Mouse (Mus musculus): Measurements from ENCODE around the gene Cry1.

Cry1 gene

DNA sequence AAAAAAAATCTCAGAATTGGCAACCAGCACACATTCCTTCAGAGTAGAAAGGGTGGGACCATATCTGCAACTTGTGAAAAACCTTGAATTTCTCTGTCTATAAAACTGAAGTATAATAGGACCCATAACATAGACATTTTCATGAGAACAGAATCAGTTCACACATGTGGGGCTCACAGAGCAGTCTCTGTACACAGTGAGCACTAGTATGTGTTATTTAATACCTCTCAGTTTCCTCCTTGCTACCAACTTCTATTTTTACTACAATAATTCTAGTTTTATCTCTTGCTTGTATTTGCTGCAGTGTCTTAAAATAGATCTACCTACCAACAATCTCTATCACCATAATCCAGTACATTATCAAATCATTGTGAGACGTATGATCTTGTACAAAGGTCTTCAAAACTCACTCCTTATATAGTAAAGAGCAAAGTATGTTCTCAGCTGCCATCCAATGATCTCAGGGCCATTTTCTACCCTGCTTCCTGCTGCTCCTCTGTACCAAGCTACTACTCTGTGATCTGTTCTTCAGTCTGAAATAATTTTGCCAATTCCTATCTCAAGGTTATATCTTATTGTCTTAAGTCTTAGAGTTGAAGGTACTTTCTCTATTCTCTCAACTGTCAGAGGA, 24.8 kb downstream of the Cry1 start:
- no peak for DNase-seq

DNA sequence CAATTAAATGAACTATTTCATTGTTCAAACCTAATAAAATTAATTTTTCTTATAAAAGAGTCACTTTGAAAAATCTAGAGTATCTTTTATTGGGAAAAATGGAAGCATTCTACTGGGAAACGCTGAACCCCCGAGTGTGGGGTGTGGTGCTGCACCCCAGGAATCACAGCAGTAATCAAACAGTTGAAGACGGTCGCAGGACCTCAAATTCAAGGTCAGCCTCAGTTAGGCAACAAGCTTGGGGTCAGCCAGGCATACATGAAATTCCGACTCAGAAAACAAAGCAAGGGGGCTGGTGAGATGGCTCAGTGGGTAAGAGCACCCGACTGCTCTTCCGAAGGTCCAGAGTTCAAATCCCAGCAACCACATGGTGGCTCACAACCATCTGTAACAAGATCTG, 27.4 kb downstream of the Cry1 start:
- DNase-seq: no peak

DNA sequence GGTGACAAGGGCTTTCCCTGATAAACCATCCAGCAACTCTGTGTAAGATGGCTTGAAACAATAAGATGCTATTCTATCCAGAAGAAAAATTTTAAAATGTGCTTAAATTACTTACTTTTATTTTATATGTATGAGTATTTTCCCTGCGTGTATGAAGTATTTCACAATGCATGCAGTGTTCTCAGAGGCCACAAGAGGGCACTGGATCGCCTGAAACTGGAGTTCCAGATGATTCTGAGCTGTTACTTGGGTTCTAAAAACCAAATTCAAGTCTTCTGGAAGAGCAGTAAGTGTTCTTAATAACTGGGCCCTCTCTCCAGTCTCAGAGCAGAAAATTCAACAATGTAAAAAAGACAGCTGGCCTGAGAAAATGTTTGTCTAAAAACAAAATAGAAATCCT, 30.7 kb downstream of the Cry1 start:
- peak; percentile 10 for DNase-seq

DNA sequence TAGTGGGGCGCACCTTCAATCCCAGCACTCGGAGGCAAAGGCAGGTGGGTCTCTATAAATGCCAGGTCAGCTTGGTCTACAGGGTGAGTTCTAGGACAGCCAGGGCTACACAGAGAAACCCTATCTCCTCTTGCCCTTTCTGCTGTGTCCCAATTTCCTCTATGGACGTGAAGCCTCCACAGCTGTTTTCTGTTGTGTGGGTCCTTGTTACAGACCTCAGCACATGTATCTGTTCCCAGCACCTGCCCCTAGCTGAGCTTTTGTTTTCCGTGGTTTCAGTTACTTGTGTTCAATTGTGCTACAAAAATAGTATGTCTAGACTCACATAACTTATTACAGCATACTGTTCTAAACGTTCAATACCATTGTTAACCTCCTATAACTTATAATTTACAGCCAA, 35.6 kb downstream of the Cry1 start:
- DNase-seq: no peak

DNA sequence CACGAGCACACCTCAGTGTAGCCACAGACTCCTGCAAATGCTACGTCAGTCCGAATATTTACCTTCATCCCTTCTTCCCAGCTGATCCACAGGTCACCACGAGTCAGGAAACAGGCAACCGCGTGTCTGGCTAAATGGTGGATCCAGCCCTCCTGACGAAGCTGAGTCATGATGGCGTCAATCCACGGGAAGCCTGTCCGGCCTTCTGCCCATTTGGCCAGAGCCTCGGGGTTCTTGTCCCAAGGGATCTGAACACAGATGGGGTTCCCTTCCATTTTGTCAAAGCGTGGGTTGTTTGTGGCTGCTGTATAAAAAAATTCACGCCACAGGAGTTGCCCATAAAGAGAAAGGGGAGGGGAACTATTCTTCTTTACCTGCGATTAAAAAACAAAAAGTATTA, 38.6 kb downstream of the Cry1 start:
- DNase-seq: no peak

DNA sequence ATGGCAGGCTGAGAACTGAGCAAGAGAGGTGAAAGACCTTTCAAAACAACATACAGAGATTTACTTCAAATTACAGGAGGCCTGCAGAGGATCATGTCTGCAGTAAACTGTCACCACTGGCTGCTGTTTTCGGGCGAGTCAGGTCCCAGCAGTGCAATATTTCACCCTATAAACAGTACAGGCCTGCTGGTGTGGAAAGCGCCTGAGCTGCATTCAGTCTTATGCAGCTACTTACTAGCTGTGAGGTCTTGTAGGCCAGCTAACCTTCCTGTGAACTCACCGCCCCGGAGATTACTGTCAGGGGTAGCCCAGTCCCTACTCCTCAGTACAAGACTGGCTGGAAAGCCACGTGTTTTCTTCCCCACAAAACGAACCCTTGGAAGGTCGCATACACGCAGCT, 43.4 kb downstream of the Cry1 start:
- DNase-seq: no peak

DNA sequence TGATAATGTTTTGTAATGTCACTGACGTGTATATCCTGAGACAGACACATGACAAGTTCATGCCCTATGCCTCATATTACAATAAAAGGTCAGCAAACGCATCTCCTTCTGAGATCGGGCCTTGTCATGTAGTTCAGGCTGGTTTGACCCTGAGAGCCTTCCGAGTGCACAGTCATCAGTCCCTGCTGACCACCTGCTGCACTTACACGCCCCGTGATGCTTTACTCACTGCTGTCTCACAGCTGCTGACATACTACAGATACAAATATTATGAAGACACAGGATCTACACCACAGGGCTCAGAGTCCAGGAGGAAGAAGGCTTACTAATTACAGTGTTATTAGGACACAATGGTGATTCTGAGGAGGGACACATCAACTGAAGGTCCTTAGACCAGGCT, 48.3 kb downstream of the Cry1 start:
- no peak for DNase-seq

DNA sequence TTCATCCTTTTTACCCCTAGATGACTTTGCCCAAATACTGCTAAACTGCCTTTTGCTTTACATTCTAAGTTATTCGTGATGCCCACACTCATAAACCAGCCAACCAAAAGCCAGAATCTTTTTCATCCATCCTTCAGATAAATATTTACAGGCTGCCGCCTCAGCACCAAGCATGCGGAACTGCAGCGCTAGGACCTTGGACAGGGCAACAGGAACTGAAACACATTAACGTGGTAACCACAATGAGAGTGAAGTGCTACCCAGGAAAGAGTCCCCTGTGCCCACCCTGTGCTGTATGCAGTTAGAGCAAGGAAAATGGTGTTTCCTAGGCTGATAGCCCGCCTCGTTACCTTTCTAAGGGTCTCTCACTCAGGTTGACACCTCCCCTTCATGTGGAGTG, 56.4 kb downstream of the Cry1 start:
- DNase-seq: no peak

DNA sequence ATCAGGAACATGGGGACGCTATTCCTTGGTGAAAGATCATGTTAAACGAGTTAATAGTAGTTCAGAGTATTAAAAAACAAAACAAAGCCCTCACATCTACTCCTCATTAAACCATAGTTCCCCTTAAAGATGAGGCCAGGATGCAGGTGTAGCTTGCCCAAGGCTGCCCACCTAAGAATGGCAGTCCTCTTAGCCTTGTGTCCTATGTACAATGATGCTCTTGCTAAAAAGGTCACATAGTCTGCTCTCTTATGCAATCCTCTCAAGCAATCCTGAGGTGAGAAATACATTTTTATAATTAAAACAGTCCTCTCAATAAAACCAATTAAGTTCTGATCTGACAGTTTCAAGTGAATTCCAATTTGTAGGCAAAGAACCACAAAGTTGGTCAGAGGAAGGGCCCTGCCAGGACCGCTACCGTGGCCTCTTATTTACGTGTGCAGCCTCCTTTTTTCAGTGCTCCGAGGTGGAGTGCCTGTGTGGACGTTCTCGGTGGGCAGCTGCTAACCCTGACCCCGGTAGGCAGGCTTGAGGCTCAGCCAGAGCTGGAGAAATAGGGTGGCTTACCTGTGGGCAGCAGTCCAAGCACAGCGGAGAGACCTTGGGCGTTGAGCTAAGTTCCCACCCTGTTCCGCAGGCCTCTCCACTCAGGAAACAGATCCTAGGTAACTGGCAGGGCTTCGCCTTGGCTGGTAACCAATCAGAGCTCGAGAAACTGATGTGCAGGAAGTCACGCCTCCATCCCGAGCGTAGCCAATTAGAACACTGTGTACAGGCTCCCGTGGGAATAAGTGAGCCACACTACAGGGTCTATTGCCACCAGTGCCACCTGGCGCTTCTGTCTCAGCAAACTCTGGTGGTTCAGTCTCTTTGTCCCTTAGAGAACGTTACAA, 57.2 kb downstream of the Cry1 start, which contains the start of gene Mterf2:
TSS of gene Mterf2 (minus strand) at position 633 of the 893 bp plus-strand sequence.
- peak; percentile 99 for DNase-seq

DNA sequence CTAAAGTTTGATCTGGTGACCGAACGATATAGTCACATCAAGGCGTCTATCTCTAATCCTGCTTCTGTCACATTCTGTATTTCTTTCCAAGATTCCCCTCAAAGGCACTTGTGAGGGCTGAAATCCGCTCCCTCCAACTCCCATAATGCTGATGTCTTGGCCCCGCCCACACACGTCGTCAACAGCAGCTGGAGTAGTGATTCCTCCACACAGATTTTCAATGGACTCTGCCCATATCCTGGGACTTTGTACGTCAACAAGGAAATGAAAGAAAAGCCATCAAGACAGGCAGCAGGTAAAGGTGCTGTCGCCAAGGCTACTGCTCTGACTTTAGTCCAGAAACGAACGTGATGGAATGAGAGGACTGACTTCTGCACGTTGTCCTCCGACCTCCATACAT, 59.7 kb downstream of the Cry1 start:
- DNase-seq: no peak

DNA sequence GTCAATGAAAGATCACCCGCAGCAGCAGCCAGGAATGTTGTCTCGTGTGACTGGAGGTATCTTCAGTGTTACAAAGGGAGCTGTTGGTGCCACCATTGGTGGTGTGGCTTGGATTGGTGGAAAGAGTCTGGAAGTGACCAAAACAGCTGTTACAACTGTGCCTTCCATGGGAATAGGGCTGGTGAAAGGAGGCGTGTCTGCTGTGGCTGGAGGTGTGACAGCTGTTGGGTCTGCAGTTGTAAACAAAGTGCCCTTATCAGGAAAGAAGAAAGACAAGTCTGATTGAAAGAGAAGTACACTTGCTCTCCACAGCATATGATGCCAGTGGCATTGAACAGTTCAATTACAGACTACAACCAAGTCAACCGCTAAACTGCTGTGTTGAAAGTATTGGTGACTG, 70.5 kb downstream of the Cry1 start:
- DNase-seq: no peak

DNA sequence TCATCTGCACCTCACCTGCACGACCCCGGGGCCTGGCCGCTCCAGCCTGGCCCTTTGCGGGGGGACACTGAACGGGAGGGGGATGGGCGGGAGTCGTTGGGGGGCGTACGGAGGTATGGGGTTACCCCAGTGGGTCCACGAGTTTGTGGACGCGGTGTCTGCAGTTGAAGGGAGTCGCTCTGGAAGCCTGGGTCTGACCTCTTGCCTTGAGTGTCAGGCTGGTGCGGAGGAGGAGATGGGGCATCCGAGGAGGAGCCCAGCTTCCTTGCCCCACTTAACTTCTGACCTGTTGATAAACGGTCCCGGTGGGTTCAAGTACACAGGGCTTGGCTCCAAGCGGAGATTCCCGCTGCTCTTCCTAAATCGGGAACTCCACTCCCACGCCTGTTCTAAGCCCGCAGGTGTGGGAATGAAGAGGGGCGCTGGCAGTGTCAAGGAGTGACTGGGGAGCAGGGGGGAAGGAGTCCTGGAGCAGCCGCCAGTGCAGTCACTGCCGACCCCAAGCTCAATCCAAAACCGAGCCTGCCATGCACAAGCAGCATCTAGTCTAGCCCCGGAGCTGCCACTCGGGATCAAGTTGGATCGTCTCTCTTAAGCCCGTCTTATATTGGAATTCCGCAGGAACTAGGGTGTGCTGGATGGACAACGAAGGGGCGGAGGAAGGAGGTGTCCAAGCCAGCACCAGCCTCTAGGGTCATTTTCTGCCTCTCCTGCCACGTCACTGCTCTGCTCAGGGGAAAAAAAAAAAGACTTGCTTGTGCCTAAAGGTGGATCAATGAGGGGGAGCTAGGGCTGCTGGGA, 81.6 kb downstream of the Cry1 start:
- peak; percentile 18 for DNase-seq

DNA sequence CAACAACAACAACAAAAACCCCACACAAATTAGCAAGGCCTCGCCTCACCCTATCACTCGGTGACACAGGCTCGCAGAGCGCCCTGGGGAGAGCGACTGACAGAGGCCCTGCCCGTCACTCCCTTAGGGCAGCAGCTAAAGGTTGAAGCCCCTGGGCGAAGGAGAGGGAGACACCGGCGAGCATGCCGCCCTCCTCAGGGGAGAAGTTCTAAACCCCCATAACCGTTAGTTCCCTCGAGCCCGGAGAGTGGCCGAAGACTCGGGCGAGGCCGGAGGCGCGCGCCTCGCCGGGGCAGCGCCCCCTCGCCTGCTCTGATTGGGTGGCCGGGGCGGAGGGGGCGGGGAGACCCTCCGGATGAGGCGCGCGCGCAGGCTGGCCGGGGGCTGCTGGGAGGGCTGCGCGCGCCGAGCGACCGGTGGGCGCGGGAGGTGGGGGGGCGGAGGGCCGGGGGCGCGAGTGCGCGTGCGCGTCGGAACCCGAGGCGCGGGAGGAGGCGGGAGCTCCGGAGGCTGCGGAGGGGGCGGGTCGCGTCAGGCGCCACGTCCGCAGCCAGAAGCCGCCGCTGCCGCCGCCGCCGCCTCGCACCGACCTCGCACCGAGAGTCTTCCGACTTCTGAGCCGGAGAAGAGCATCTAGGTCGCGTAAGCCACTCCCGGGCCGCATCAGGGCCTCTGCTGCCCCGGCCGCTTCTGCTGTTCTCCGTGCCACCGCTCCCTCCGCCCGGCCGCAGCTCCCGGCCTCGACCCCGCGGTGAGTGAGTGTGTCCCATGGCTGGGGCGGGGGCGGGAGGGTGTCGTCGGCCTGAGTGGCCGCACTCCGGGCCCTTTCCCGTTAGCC, 82.4 kb downstream of the Cry1 start, which contains the start of the genes Fhl4 and Tmem263:
TSS of gene Fhl4 (minus strand) at position 249 of the 838 bp plus-strand sequence.
TSS of gene Tmem263 (plus strand) at position 381 of the 838 bp plus-strand sequence.
- DNase-seq: peak; percentile 69

DNA sequence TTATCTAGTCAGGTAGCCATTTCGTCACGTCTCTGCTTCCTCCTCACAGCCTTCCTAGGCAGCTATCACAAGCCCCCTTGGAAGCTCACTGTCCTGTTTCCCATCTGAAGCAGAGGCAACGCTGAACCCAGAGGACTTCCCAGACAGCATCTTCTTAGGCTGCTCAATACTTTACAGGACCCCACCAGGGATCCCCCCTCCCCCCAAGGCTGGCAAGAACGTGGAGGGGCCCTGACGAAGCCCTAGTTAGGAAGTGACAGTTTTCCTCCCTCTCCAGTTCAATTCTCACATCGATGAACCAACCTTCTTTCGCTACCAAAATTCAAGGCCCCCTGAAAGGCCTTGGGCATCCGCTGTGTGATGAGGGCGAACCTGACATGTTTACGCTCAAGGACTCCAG, 83.0 kb downstream of the Cry1 start:
- DNase-seq: no peak

Measured in layer of hippocampus, adult 9-11 months (tissue).